Mouse (Mus musculus): ENCODE data around the gene Cpd. TPM values are rescaled to one million over a fixed set of nuclear protein-coding genes. Genes with fewer than 3 reads are reported as not detected.

Cpd gene
- total RNA-seq, 2 experiments from 2014 or later, result 26.2 to 29.0 TPM

- peak; percentile 49 for DNase-seq (ENCODE audit: low spot score)
Observed at GRCm38 (mm10) chr11:76795326-76795725, 51.5 kb downstream of the Cpd start.

GRCm38 (mm10) chr11:76791331-76791730 lies 55.5 kb downstream of the Cpd start:
- no peak for DNase-seq (ENCODE audit: low spot score)

GRCm38 (mm10) chr11:76789252-76789651 lies 57.6 kb downstream of the Cpd start:
- DNase-seq (ENCODE audit: low spot score), result peak; percentile 64

GRCm38 (mm10) chr11:76775533-76775932 lies 71.3 kb downstream of the Cpd start:
- DNase-seq (ENCODE audit: low spot score), result no peak

GRCm38 (mm10) chr11:76773811-76774210 lies 73.0 kb downstream of the Cpd start:
- DNase-seq (ENCODE audit: low spot score), result no peak

DNA sequence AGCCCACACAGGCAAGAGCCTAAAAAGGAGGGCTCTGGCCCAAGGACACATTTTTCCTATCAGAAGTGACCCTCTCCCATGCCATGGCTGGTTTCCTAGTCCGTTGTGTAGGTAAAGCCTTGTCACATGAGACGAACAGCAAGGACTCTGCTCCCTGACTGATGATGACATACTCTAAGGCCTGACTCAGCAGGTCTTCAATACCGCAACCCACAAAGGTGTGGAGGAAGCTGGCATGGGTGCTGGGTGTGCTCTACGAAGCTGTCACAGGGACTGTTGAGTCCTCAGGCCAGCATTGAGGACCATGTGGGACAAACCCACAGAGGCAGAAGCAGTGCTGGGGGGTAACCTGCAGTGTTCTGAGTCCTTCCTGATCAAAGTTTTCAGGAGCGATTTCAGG lies 76.3 kb downstream of the Cpd start:
- no peak for DNase-seq (ENCODE audit: low spot score)

GRCm38 (mm10) chr11:76763741-76764122 lies 83.1 kb downstream of the Cpd start:
- no peak for DNase-seq (ENCODE audit: low spot score)

DNA sequence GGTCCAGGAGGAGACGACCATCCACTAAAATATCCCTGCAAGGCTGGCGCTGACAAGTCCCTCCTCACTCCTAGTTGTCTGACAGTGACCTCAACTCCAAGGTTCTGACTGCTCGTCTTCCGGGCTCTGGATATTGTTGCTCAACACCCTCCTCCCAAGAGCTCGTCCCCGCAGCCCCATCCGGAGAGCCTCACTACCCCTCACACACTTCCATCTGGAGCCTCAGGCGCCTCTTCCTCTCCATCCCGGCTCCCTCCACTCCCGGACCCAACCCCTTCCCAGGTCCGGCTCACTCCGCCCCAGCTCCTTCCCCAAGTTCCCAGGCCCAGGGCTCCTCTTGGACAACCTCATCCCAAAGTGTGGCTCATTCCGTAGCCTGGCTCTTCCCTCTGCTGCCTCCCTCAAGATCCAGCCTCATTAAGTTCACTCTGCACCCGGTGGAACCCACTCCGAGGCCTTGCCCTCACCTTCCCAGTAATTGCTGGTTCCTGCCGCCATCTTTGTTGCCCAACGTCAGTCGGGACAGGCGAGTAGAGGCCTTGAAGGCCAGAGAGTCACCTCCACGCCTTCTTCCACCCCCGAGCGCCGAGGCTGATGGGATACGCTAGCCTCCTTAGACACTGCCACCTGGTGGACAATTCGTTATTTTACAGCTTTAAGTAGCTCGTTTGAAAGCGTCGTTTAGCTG lies 83.6 kb downstream of the Cpd start, which contains the start of gene Gosr1:
Gosr1 (minus strand) TSS at position 527 of the 688 bp plus-strand sequence.
- DNase-seq (ENCODE audit: low spot score), result peak; percentile 95

DNA sequence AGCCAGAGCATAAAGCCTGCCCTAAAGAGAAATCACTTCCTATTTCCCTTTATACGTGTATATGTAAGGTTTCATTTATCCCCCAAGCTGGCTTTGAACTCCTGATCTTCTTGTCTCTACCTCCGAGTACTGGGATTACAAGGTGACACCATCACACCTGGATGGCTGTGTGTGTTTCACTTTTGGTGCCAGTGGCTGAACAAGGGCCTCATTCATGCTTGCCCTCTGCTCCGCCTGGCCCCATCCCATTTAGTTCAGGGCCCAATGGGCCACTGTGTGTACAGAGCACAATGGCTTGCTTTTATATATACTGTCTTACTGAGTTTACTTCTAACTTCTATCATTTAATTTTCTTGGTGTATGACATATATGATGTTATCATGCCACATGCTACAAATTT lies 94.5 kb downstream of the Cpd start:
- DNase-seq (ENCODE audit: low spot score), result no peak

- no peak for DNase-seq (ENCODE audit: low spot score)
Observed at GRCm38 (mm10) chr11:76748819-76749218, 98.0 kb downstream of the Cpd start.

- no peak for DNase-seq (ENCODE audit: low spot score)
Observed at GRCm38 (mm10) chr11:76745921-76746320, 100.9 kb downstream of the Cpd start.

DNA sequence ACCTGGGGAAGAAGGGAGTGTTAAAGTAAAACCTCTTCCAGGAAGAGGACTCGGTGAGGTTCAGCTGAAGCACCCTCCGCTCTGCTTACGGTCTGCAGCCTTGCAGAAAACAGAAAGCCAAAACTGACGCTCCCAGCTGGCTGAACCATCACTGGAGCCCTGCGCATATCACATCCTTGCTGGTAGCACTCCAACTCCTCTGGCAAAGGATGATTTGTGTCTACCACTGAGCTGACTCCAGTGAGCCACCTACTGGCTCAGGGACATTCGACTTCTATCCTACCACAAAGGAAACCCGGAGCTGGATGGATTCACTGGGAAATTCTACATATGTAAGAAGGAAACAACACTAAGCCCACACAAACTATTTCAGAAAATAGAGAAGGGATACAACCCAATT lies 102.3 kb downstream of the Cpd start:
- DNase-seq (ENCODE audit: low spot score), result peak; percentile 78

GRCm38 (mm10) chr11:76742511-76742910 lies 104.3 kb downstream of the Cpd start:
- DNase-seq (ENCODE audit: low spot score), result no peak

DNA sequence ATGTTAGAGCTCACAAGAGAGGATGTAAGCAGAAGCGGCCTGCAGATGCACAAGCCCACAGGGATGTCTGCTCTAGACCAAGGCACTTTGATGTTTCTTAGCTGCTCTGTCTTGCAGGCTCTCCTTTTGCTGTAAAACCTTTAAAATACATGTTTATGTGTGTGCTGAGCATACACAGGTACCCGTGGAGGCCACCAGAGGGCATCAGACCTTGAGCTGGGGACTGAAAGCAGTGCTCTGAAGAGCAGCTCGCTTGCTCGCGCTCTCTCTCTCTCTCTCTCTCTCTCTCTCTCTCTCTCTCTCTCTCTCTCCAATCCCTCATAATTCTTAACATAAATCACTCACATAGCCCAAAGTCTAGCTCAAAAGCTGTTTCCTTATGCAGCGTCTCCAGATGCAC lies 107.7 kb downstream of the Cpd start:
- no peak for DNase-seq (ENCODE audit: low spot score)

DNA sequence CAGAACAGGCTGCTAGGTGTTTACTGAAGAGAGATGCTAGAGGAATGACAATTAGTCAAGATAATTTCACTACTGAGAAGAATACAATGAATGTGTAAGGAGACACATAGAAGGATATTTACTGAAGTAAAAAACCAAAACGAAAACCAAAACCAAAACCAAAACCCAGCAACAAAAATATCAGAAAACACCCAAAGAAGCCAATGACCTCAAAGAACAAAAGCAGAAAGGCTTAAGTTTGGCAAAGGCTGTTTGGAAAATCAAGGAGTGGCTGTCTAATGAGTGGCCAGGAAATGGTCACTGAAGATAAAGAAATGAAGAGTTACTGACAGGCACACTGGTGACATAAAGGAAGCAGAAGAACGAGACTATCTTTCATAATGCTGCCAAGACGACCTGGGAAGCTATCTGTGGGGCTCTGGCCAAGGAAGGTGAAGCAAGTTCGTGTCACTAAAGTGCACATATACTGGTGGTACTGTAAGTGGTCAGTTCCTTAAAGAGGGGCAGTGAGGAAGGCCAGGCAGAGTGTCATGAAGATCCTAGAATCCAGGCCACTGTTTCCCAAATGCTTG lies 111.0 kb downstream of the Cpd start:
- DNase-seq (ENCODE audit: low spot score), result no peak

DNA sequence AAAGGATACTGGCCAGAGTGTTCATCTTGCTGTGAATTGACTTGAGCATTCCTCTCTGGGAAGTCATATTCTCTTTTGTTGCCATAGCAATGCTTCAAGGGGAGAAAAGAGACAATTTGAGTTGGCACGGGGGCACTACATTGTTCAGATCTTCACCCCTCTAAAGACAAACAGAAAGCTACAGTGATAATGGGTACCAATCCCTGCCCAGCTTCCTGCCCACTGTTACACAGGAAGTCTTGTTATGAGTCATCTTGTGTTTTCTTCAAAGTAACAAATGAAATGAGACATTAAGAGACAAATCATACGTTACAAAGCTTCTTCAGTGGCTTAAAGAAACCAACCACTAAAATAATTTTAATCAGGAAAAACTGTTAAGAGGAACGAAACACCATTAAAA lies 112.3 kb downstream of the Cpd start:
- DNase-seq (ENCODE audit: low spot score), result no peak

DNA sequence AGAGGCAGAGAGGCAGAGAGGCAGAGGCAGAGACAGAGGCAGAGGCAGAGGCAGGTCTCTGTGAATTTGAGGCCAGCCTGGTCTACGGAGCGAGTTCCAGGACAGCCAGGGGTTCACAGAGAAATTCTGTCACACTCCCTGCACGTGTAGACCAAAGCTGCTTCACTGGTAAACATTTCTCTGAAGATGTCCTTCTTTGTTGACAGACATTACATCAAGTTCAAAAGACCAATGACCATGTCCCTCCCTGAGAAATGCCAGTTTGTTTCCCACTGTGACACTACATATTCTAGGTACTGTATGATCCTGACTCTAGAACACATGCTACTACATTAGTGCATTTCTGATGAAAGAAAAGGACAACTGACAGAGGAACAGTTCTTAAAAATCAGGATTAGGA lies 116.2 kb downstream of the Cpd start:
- DNase-seq (ENCODE audit: low spot score), result no peak

Other genes starting within 250 kb of the Cpd start
- 10 to 100 TPM in 1 of 2 experiments, 1 to 10 TPM in 1; 8.2 to 12.8 TPM for gene Abr, start 224.7 kb downstream of the Cpd start, total RNA-seq (2021)
- gene Bhlha9, start 174.5 kb downstream of the Cpd start, total RNA-seq (2021), result not detected
- 1 to 10 TPM; 1.1 to 2.9 TPM for gene Trarg1, start 167.2 kb downstream of the Cpd start, total RNA-seq (2021)
- gene Gosr1, start 83.4 kb downstream of the Cpd start, total RNA-seq (2021), result 10 to 100 TPM; 22.7 to 24.5 TPM
- not detected for gene Tmigd1, start 55.1 kb upstream of the Cpd start, total RNA-seq (2021)
- gene Blmh, start 77.8 kb upstream of the Cpd start, total RNA-seq (2021), result 10 to 100 TPM; 24.8 to 29.5 TPM
- under 1 TPM; 0.36 to 0.46 TPM for gene Slc6a4, start 151.6 kb upstream of the Cpd start, total RNA-seq (2021)
- 10 to 100 TPM; 14.3 to 15.0 TPM for gene Nsrp1, start 231.4 kb upstream of the Cpd start, total RNA-seq (2021)